Mouse (Mus musculus) kidney, postnatal 0 days (tissue): ENCODE data around the gene Svbp. TPM values are rescaled to one million over a fixed set of nuclear protein-coding genes. Genes with fewer than 3 reads are reported as not detected.

ENCODE experiments used
- ATAC-seq: fragments of 200-750 bp; cut with Nextera tagmentation; replicated peaks from 2 replicates; pipeline ENCODE4 v1.8.0; 2017; ENCODE audit warnings: low read depth, moderate number of reproducible peaks, moderate TSS enrichment, moderate library complexity; ENCODE audit not compliant: low FRiP score
- DNase-seq: peaks from one replicate; pipeline ENCODE4 v3.0.0-alpha.2; 2016; ENCODE audit warnings: low spot score
- H3K27ac ChIP-seq: fragments of 300-500 bp; sonication (generic); 2 replicates; pipeline ENCODE4 v1.5.1; 2014; ENCODE audit warnings: mild to moderate bottlenecking
- H3K27me3 ChIP-seq: fragments of 300-500 bp; sonication (generic); 2 replicates; pipeline ENCODE4 v1.6.1; 2014; ENCODE audit warnings: low read length, mixed read lengths; ENCODE audit not compliant: insufficient read depth
- H3K36me3 ChIP-seq: fragments of 300-500 bp; sonication (generic); 2 replicates; pipeline ENCODE4 v1.6.1; 2014; ENCODE audit warnings: low read length, mixed read lengths; ENCODE audit not compliant: insufficient read depth
- H3K4me1 ChIP-seq: fragments of 300-500 bp; sonication (generic); replicated peaks from 2 replicates; pipeline ENCODE4 v1.6.1; 2014; ENCODE audit warnings: antibody characterized with exemption, low read length, mixed read lengths; ENCODE audit not compliant: insufficient read depth
- H3K4me2 ChIP-seq: fragments of 300-500 bp; sonication (generic); 2 replicates; pipeline ENCODE4 v1.6.1; 2014; ENCODE audit warnings: mild to moderate bottlenecking, low read length, moderate library complexity, mixed read lengths
- H3K4me3 ChIP-seq: fragments of 300-500 bp; sonication (generic); replicated peaks from 2 replicates; pipeline ENCODE4 v1.5.1; 2014; ENCODE audit warnings: low read depth, low read length
- H3K9ac ChIP-seq: fragments of 300-500 bp; sonication (generic); 2 replicates; pipeline ENCODE4 v1.6.1; 2014; ENCODE audit warnings: low read depth, low read length
- H3K9me3 ChIP-seq: fragments of 300-500 bp; sonication (generic); replicated peaks from 2 replicates; pipeline ENCODE4 v1.6.1; 2016; ENCODE audit warnings: low read length, inconsistent platforms, mixed read lengths
- CTCF ChIP-seq: IDR thresholded peaks from 2 replicates; pipeline ENCODE4 v1.5.1; 2016; ENCODE audit warnings: antibody characterized with exemption, low read depth, mild to moderate bottlenecking, moderate library complexity
- WGBS: fragments of 180-500 bp; shearing (Covaris S2); extraction: QIAGEN DNeasy Blood & Tissue Kit; methylation state at CpG from one replicate; pipeline ENCODE4 v1.1.7; 2014; 5-methylcytosine and 5-hydroxymethylcytosine counted together
- polyA plus RNA-seq: library from polyadenylated mRNA; unstranded; fragments of >200 nt; fragmentation: Nextera tagmentation; extraction: Ambion mirVana; gene quantifications from 2 replicates; pipeline ENCODE4 v1.2.1, GENCODE M21; 2015

Svbp gene
- polyA plus RNA-seq, 1 experiment from 2014 or later, result 150 TPM

- H3K27ac ChIP-seq, result peak within 1 kb of the TSS; percentile 19
- peak; percentile 99 for DNase-seq
- peaks cover 6% of the 10 kb centered on the region; the same call in 1 of the 2 replicates for H3K4me1 ChIP-seq
These were observed 21.2 kb upstream of the Svbp start, which contains the start of gene Zfp691 for GRCm38 (mm10) chr4:119173851-119174453. Gene Zfp691 (minus strand): TSS chr4:119174195.

GRCm38 (mm10) chr4:119177702-119178101, 17.4 kb upstream of the Svbp start:
- ATAC-seq (no peak), DNase-seq (no peak)
- no peak overlapping the region for H3K4me2 ChIP-seq

More at GRCm38 (mm10) chr4:119173851-119174453, 21.2 kb upstream of the Svbp start, which contains the start of gene Zfp691:
- ATAC-seq, result peak; percentile 100
- Histone ChIP-seq H3K9me3 (no peaks in the 10 kb centered on the region), H3K4me2 (peak within 1 kb of the TSS; percentile 79), H3K9ac (peak within 1 kb of the TSS; percentile 74), H3K27me3 (no peaks in the 10 kb centered on the region), H3K4me3 (peak within 1 kb of the TSS; percentile 68), H3K36me3 (peaks cover 9% of the 10 kb centered on the region; the same call in 1 of the 2 replicates)
- no peak for TF ChIP-seq CTCF
- under 1% methylated on average over 40 of the region's 40 CpGs for WGBS

GRCm38 (mm10) chr4:119178331-119178730, 16.8 kb upstream of the Svbp start:
- ATAC-seq, result no peak
- 37% methylated on average over 18 of the region's 18 CpGs for WGBS
- Histone ChIP-seq H3K9me3 (no peaks in the 10 kb centered on the region), H3K4me2 (no peak overlapping the region), H3K4me1 (no peaks in the 10 kb centered on the region; the same call in 1 of the 2 replicates), H3K27ac (0 out of 2 replicates have a peak overlapping the region, but pooled peaks have one; percentile 0), H3K9ac (no peak overlapping the region), H3K36me3 (no peaks in the 10 kb centered on the region), H3K27me3 (no peaks in the 10 kb centered on the region), H3K4me3 (no peak overlapping the region)
- TF ChIP-seq CTCF, result no peak
- DNase-seq, result peak; percentile 40

More at GRCm38 (mm10) chr4:119177702-119178101, 17.4 kb upstream of the Svbp start:
- no peaks in the 10 kb centered on the region for H3K27me3 ChIP-seq
- WGBS, result 64% methylated on average over 5 of the region's 5 CpGs
- no peaks in the 10 kb centered on the region for H3K36me3 ChIP-seq
- no peak overlapping the region for H3K9ac ChIP-seq
- no peak for TF ChIP-seq CTCF
- H3K4me1 ChIP-seq, result peaks cover 6% of the 10 kb centered on the region; the same call in 1 of the 2 replicates
- 0 out of 2 replicates have a peak overlapping the region, but pooled peaks have one; percentile 0 for H3K27ac ChIP-seq
- H3K4me3 ChIP-seq, result no peak overlapping the region
- H3K9me3 ChIP-seq, result no peaks in the 10 kb centered on the region

GRCm38 (mm10) chr4:119180133-119180707, 14.9 kb upstream of the Svbp start:
- no peak overlapping the region for H3K4me2 ChIP-seq
- peak; percentile 35; the same call in 1 of the 2 replicates for TF ChIP-seq CTCF
- no peaks in the 10 kb centered on the region for H3K36me3 ChIP-seq
- H3K27me3 ChIP-seq, result no peaks in the 10 kb centered on the region
- no peak for ATAC-seq
- H3K9me3 ChIP-seq, result no peaks in the 10 kb centered on the region
- WGBS, result 58% methylated on average over 4 of the region's 4 CpGs
- no peak for DNase-seq
- no peak overlapping the region for H3K4me3 ChIP-seq
- no peaks in the 10 kb centered on the region for H3K4me1 ChIP-seq
- no peak overlapping the region for H3K27ac ChIP-seq
- H3K9ac ChIP-seq, result no peak overlapping the region

- Histone ChIP-seq H3K36me3 (no peaks in the 10 kb centered on the region), H3K4me1 (no peaks in the 10 kb centered on the region), H3K9me3 (no peaks in the 10 kb centered on the region), H3K27me3 (no peaks in the 10 kb centered on the region), H3K4me2 (no peak overlapping the region), H3K4me3 (no peak overlapping the region), H3K27ac (no peak overlapping the region), H3K9ac (no peak overlapping the region)
- no peak for ATAC-seq
- WGBS, result 77% methylated on average over 9 of the region's 9 CpGs
- TF ChIP-seq CTCF, result no peak
- DNase-seq, result no peak
These were observed 13.7 kb upstream of the Svbp start for GRCm38 (mm10) chr4:119181456-119181855.

GRCm38 (mm10) chr4:119183525-119183924, 11.6 kb upstream of the Svbp start:
- Histone ChIP-seq H3K4me1 (no peaks in the 10 kb centered on the region), H3K27me3 (no peaks in the 10 kb centered on the region), H3K9ac (no peak overlapping the region), H3K4me3 (no peak overlapping the region), H3K9me3 (no peaks in the 10 kb centered on the region), H3K27ac (no peak overlapping the region), H3K4me2 (no peak overlapping the region), H3K36me3 (no peaks in the 10 kb centered on the region)
- no peak for TF ChIP-seq CTCF
- 57% methylated on average over 1 of the region's 1 CpGs for WGBS
- no peak for DNase-seq
- no peak for ATAC-seq
